Mouse (Mus musculus) layer of hippocampus, adult 9-10 months (tissue): Measurements from ENCODE around the gene Hcrtr1.

Experiments
- DNase-seq: peaks from one replicate; pipeline ENCODE4 v3.0.0; 2022; ENCODE audit warnings: low spot score

Gene Hcrtr1

DNA sequence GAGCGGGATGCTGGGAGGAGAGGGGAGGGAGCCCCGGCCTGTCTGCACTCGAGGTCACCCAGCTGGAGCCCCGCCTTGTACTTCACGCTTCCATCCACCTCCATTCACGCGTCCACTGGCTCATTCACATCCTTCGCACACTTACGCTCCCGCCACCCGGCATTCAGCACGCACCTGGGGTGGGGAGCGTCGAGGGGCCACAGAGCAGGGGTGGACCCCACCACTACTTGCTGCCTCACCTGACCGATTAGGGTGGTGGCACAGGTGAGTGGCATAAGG, at the start of gene Hcrtr1:
Gene Hcrtr1, minus strand, starts transcription at position 146 of the 279 bp plus-strand sequence.
- DNase-seq = no peak

DNA sequence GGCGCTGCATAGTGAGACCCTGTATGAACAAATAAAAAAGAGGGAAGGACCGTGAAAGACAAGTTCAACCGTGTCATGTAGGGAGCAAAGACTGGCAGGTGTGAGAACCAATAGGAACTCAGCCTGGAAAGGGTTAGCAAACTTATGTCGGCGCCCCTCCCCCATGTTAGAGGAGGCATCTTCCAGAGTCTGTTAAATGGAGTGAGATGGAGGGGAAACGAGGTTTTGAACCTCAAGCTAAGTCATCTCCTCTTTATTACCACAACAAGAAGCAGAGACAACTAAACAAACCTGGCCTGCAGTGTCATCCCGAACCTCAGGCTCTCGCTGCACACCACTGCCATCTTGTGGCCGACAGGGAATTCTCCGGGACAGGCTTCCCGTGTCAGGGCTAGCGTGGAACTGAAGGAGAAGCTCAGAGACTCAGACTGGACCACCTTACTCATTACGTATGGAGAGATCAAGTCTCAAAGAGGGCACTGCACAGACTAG, 49.7 kb upstream of the Hcrtr1 start:
- peak; percentile 53 for DNase-seq

DNA sequence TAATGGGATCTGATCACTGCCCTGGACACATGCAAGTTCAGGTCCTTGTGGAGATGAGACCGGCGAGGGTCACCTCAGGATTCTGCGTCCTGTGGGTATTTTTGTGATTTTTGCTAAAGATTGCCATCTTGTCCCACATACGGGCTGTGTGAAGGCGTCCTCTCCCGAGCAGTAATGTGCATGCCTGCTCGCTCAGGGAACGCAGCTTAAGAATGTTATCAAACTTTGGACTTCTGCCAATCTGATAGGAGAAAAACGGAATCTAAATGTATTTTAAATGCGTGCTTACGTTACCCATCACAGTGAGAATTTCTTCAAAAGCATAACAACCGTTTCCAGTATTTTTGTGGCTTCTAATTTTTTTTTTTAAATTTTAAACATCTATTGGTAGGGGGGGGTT, 47.7 kb upstream of the Hcrtr1 start:
- no peak for DNase-seq

DNA sequence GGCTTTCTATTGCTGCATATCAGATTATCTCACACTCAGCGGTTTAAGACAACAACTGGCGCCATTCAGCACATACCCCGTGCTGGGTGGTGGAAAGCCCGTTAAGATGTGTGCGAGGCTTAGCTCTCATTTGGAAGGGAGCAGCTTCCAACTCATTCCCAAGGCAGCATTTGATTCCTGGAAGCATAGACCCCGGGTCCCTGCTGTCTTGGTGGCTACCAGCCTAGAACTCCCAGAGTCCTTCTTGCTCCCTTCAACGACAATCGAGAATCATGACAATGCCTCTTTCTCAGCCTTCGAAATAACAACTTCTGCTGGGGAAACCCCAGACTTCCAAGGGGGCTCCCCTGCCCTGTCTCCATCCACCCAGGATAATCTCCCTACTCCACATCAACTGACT, 47.3 kb upstream of the Hcrtr1 start:
- no peak for DNase-seq

DNA sequence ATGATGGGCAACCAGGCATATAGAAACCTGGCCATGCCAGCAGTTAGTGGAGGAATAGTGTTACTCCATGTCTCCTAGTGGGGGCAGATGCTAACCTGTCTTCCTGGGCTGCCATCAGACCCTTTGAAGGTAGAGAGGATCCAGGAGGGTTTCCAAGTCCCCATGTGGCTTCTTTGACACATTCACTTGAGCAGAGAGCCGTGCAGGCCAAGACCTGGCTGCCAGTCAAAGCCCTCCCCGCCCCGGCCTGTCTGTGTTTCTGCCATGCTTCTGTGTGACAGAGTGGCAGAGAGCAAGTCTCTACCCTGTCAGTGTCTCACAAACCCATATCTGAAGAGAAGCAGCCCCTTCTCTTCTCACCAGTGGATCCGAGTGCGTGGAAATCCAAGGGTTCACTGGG, 44.7 kb upstream of the Hcrtr1 start:
- no peak for DNase-seq

DNA sequence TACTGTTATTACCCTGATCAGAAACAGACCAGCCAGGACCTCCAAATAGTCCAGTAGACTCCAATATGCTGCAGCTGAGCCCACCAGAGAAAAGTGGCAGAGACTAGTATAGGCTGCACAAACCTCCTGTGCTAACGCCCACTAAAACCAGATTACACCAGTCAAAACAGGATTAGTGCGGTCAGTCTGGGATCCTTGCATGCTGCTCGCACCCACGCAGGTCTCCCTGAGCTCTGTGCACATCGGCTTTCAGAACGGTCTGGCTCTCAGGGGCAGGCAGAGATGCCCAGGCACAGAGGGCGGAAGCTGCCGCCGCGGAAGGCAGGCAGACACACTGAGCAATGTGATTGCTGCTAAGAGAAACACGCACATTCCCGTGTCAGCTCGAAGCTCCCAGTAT, 43.9 kb upstream of the Hcrtr1 start:
- no peak for DNase-seq

DNA sequence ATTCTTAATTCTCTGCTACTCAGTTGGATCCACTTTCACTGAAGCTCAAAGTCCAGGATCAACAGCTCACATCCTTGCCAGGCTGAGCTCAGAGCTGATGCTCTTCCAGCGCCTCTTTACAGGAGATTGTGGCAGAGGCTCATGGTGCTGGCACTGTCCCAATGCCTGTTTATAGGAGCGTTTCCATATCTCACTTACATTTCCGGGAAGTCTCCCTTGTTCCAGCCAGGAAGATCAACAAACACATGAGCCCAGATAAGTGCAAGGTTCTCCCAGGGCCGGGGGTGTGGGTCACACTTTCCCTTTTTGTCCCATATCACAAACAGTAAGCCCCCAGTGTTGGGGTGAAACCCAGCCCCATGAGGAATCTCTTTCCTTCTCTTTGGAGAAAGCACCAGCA, 42.7 kb upstream of the Hcrtr1 start:
- no peak for DNase-seq

DNA sequence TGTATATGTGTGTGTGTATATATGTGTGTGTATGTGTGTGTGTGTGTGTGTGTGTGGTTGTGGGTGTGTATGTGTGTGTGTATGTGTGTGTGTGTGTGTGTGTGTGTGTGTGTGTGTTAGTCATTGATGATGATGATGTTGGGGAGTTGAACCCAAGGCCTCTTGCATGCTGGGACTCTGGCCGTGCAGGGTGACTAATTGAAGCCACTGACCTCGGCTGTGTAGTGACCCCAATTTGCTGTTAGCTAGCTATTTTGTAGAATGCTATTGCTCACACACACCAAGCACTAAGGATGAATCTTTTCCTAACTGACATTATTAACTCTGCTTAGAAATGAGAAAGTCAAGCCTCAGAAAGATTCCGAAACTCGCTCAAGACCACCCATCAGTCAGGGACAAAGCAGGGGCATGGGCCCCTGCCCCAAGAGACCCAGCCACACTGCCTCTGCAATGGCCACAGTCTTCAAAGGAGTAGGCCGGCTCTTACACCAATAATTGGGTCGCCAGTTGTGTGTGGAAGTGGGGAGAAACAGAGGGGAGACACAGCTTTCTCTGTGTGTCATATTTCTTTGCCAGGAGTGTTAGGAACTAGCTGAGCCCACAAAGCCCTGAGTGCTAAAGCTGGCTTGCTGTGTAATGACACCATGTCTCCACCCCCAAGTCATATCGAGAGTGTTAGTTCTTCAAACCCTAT, 41.9 kb upstream of the Hcrtr1 start:
- no peak for DNase-seq

DNA sequence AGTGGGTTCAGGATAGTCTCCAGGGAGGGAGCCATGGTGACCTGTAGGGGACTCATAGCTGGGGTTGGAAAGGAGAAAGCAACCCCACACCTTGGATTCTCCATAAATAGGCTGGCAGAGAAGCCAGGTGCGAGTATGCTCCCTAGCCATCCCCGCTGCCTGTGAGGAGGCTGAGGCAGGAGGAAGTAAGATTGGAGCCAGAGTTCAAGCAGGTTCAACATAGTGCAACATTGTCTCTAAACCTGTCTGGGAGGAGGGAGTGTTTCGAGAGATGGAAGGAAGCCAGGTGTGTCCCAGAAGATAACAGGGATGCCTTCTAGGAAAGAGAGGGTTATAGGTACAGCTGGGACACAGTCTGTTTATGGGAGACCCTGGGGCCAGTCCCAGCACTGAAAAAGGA, 40.7 kb upstream of the Hcrtr1 start:
- DNase-seq = no peak

DNA sequence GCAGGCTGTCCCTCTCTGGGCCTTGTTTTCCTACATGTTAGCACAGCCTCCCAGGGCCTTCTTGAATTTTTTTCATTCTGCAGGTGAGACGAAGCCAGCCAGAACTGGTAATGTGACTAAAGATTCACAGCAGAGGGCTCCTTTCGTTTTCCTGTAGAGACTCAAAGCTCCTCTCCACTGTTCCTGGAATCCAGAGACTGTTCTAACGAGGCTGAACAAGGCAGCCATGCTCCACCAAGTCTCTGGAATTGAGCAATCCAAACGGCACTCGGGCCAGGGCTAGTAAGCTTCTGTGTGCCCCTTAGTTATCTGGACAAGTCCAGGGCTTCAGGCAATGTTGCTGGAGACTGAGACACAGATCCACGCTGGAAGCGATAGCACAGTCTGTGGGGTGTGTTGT, 38.4 kb upstream of the Hcrtr1 start:
- no peak for DNase-seq

DNA sequence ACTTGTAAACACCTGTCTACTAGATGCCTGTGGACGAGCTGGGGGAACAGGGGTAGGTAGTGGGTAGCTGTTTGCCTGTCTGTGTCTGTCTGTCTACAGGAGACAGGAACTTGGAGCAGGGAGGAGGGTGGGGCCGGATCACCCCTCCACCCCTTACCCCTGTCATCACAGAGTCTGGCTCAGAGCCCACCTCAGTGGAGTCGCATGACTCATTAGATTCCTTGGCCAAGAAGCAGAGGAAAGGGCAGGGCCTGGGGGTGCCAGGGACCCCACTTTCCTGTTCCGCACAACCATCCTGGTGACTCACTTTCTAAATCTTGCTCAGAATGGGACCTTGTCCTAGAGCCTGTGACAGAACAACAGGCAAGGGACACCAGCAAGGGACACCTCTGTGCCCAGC, 37.9 kb upstream of the Hcrtr1 start:
- no peak for DNase-seq

DNA sequence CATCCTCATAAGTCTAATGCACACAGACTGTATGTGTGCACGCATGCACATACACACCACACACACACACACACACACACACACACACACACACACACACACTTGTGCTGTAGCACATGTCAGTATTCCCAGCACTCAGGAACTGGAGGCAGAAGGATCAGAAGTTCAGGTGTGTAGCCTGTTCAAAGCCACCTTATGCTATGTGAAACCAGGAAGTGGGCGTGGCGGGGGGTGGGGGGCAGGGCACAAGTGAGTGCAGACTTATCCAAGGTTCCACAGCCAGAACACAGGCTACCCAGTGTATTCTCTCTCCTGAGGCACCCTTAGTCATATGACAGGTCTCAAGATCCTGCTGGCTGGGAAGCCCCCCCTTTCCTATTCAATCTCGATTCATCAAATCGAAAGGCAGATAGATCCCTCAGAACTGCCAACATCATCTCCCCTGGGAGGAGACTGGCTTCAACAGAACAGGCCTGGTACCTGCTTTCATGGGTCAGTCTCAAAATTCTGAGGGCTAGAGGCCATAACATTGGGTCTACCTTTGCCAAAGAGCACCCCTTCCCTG, 37.1 kb upstream of the Hcrtr1 start:
- DNase-seq = no peak

DNA sequence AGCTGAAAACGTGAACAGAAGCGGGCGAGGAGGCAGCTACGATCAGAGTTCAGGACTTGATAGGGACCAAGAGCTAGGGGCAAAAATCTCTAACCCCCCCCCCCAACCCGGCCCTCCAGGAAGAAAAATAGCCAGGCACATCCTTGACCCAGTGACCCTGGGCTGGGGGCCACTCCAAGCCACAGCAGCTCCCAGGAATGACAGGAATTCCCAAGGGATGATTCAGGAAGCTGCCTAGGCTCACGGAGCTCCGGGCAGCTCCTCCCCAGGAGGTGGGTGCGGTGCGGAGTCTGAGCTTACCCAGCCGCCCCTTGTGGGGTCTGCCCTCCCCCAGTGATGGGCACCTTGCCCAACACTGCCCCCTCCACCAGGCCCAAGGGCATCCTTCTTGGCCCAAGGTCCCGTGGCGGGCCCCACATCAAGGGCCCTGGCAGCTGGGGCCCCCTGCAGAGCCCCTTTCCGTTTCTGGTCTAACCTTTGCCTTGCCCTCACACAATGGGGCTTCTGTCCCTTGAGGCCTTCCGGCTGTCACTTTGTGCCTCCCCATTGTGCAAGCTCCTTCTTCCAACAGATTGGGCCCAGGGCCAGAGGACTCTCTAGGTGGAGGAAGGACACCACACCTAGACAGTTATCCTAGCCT, 36.0 kb upstream of the Hcrtr1 start, which contains the start of gene Tinagl1:
Gene Tinagl1, minus strand, starts transcription at position 51 of the 640 bp plus-strand sequence.
- DNase-seq = no peak

DNA sequence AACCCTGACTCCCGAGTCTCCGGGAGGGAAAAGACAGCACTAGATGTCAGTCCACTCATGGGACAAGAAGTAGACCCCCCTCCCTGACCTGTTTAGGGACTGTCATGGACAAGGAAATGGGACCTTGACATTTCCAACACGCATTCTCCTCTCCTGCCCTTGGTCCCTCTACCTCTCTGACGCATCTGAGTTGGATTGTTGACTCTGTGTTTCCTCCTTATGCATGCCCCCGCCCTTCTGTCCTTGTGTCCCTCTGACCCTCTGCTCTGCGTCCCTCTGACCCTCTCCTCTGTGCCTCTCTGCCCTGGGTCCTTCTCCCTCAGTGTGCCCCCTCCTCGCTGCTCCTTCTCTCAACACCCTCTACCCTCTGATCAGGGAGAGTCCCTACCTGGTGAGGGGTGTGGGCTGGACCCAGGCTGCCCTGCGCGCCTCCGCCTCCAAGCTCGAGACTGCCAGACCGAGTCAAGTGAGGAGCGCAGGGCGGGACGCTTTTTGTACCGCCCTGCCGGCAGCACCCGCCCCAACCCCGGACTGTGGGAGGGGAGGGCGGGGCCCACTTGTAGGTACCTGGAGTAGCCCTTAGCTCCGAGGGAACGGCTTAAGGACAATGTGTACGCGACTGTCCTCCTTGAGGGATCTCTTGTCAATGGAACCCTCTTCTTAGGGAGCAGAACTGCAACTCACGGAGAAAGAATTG, 35.3 kb upstream of the Hcrtr1 start:
- no peak for DNase-seq

DNA sequence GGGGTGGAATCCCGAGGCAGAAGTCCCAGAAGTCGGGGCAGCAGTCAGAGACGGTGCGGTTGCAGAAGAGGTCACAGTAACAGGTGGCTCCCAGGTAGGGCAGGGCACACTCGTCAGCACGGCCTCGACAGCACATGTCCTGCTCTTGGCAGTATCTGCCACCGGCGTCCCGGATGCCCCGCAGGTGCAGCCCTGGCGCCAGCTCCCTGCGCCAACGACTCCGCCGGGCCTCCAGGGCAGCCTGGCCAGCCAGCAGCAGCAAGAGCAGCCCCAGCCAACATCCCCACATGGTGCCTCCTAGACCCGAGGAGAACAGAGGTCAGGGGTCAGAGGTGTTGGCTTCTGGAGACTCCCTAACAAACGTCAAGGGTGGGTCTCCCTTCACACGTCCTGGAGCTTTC, 34.8 kb upstream of the Hcrtr1 start:
- DNase-seq = no peak

DNA sequence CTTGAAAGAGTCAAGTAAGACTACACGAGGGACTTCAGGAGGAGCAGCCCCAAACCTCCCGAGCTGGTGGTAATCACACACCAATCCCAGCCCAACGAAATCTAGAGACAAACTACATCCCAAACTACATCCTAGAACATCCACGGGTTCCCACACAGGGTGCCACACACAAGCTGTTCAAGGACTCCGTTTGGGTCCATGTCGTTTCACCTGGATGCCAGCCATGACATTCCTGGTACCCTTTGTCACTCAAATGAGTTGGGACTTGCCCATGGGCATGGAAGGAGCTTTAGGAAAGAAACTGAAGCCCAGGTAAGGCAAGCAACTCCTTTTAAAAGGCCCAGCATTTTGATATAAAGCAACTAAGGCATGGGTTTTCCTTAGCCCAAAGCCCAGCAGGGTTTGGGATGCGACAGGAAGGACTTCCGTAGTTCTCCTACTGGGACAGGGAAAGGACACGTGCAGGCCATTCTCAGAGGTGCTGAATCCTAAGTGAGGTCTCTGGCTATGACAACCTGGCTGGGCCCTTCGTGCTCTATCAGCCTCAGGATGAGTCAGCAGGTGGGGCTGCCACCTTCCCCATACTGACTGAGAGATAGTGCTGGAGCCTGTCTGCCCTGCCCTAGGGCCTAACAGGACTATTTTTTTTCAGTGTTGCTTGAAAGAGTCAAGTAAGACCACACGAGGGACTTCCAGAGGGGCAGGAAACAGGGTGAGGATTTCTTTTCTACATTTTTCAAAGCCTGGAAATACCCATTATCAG, 34.1 kb upstream of the Hcrtr1 start:
- DNase-seq = no peak

DNA sequence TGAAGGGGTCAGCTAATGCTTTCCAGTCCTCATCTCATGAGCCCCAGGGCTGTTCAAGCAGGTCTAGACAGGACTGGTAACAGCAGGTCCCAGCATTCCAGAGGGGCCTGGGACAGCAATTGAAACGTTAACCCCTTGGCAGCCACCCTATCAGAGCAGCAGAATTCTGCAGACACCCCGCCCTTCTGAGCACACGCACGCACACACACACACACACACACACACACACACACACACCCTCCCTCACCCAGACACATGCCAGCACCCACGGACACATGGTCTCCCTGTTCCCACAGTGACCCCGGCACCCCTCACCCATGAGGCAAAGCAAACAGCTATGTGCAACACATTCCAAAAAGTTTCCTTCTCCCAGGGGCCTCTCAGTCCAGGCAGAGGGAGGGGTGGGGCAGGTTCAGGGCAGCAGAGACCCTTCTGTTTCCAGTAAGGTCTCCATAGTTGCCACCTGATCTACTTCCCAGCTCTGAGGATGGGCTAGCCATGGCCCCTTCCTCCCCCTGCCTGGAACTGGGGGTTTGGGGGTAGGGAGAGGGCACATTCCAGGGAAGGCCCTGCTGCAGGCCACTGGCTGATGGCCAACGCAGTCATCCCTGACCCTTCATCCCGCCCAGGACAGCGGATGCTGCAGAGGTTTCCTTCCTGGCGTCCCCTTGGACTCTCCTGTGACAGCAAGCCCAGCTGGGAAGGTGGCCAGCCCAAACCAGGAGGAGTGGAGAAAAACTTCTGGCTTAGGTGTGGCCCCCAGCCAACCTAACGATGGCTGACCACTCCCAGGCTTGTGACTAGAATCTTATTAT, 33.0 kb upstream of the Hcrtr1 start:
- DNase-seq = no peak

DNA sequence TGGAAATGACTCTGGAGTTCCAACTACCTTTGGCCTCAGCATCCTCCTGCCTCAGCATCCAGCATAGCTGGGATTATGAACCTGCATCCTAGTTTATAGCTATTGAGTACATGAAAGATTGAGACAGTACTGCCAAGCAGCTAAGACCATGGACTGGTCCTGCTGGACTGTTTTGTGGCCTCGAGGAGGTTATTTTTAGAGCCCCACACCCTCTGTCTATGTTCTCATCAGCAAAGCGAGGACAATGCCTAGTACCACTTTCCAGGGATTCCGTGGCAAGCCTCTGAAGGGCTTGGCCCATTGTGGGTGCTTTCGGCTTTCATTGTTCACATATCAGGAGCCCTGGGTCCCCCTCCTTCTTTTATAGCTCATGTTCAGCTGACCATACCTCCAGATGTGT, 31.2 kb upstream of the Hcrtr1 start:
- no peak for DNase-seq

DNA sequence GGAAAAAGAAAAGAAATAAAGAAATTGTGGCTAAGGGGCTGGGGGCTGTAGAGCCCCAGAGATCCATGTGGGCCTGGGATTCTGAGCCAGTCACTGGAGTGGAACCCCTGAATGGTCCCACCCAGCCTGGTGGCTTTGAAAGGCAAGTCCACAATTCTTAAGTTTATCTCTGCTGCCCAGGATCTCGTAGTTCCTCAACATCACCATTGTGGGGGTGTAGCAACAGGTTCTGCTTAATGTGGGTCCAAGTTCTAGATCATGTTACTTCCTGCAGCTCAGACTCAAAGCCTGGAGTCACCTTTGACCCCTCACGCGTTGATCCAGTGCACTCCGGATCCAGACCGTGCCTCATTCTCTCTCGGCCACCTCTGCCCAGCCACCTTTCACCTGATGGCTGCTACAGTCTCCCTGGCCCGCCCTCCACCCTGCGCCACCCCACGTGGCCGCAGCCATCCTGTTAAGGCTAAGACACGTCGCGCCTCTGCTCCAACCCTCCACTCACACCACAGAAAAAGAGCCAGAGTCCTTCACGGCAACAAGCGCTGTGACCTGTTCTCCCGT, 30.3 kb upstream of the Hcrtr1 start:
- no peak for DNase-seq

DNA sequence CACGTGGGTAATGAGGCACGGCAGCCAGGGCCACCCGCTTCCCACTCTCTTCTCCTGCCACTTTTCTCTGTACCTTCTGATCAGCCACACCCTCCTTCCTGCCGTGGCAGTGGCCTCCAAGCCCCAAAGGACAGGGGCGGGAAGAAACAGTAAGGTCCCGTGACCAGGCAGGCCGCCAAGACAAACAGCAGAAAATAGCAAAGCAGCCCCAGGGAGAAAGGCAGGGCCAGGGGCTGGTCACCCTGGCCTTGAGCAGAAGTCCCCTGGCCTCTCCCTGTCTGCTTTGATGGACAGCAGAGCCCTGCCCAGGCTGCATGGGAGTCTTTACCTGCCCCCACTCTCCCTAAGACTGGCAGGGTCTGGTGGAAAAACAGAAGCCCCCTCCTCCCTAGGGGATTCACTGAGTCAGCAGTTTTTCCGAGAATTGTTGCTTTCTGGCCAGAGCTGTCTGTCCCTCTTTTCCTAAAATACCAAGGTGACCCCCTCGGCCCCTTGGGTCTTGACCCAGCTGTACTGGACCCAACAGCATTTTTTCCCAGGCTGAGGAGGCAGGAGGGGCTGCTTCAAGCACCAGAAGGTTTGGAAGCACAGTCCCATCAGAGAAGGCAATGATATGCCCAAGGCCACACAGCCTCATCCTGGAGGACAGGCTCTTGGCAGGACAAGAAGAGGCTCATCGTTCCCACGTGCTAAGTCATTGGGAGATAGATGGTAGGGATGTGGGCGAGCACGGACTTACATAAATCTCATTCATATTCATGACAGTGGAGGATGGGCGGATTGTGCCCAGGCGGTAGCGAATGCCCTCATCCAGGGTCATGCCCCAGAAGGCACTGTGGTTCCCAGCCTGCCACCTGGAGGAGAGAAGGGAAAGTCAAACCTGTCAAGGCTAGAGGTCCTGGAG, 29.4 kb upstream of the Hcrtr1 start:
- DNase-seq = no peak
